Mouse (Mus musculus): ENCODE data around the gene Kif26b. TPM values are rescaled to one million over a fixed set of nuclear protein-coding genes. Genes with fewer than 3 reads are reported as not detected.

Gene Kif26b
- polyA plus RNA-seq, 1 experiment from 2014 or later, result 6.5 TPM

DNA sequence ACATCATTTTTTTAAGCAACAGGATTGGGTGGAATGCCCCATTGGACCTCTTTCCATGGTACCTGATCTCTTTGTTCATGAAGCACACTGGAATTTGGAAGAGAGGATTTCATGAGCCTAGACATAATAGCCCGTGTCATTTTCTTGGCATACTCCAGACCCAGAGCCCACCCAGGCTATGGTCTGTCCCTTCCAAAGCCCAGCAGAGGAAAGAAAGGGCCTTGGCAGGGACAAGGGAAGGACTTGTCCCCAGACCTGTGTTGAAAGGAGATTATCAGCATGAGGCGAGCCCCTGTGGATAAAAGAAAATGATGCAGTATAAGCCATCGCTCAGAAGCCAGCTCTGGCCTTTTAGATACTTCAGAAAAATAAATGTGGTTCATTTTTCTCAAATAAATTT lies 196.6 kb downstream of the Kif26b start:
- Histone ChIP-seq H3K4me1 (replicated peaks; ENCODE audit: control insufficient read depth, insufficient read depth, low read length) (no peaks in the 10 kb centered on the region), H3K4me2 (replicated peaks; ENCODE audit: low read depth, low read length) (no peak overlapping the region), H3K27me3 (ENCODE audit: control insufficient read depth, insufficient read depth, low read length) (no peaks in the 10 kb centered on the region), H3K27ac (ENCODE audit: low read depth, low read length) (no peak overlapping the region), H3K36me3 (ENCODE audit: control insufficient read depth, insufficient read depth, low read length) (no peaks in the 10 kb centered on the region), H3K9ac (ENCODE audit: low read depth, low read length) (no peak overlapping the region), H3K4me3 (ENCODE audit: low read depth, low read length) (no peak overlapping the region), H3K9me3 (ENCODE audit: control insufficient read depth, low read length) (no peaks in the 10 kb centered on the region)
- WGBS, result 69% methylated on average over 3 of the region's 3 CpGs
- no peak for ATAC-seq (ENCODE audit: low FRiP score)
- no peak for DNase-seq (ENCODE audit: low spot score)

DNA sequence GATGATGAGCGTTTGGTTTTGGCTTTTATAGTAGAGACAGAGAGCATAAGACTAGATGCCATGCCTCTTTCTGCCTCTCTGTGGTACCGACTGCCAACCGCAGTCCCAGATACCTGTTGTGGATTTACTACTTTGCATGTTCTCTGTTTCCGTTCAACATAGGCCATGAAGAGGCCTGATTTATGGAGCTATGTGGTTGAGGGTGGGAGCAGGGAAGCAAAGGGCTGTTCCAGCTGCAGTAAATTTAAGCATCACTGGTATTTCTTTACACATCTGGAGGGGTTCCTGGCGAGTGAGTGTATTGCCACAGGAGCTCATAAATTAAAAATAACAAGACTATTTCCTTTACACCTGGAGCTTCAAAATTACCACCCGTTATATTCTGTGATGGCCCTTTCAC lies 199.3 kb downstream of the Kif26b start:
- Histone ChIP-seq H3K27me3 (ENCODE audit: control insufficient read depth, insufficient read depth, low read length) (no peaks in the 10 kb centered on the region), H3K4me1 (replicated peaks; ENCODE audit: control insufficient read depth, insufficient read depth, low read length) (no peaks in the 10 kb centered on the region), H3K36me3 (ENCODE audit: control insufficient read depth, insufficient read depth, low read length) (no peaks in the 10 kb centered on the region), H3K9ac (ENCODE audit: low read depth, low read length) (no peak overlapping the region), H3K27ac (ENCODE audit: low read depth, low read length) (no peak overlapping the region), H3K4me3 (ENCODE audit: low read depth, low read length) (no peak overlapping the region), H3K4me2 (replicated peaks; ENCODE audit: low read depth, low read length) (no peak overlapping the region), H3K9me3 (ENCODE audit: control insufficient read depth, low read length) (no peaks in the 10 kb centered on the region)
- ATAC-seq (ENCODE audit: low FRiP score) (no peak), DNase-seq (ENCODE audit: low spot score) (no peak)
- WGBS, result 83% methylated on average over 6 of the region's 6 CpGs

DNA sequence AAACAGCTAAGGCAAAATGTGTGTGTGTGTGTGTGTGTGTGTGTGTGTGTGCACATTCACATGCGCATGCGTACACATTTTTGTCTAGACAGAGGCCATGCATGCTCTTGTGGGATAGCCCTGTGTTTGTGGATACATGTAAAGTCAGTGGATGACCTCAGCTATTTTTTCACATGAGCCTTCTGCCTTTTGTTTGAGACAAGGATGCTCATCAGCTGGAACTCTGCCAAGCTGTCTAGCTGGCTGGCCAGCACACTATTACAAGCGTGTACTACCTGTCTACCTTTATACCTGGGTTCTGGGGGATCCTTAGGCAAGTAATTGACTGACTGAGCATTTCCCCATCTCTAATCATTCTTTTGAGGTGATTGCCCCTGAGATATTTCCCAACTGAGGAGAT lies 201.3 kb downstream of the Kif26b start:
- Histone ChIP-seq H3K9me3 (ENCODE audit: control insufficient read depth, low read length) (no peaks in the 10 kb centered on the region), H3K27me3 (ENCODE audit: control insufficient read depth, insufficient read depth, low read length) (no peaks in the 10 kb centered on the region), H3K4me3 (ENCODE audit: low read depth, low read length) (no peak overlapping the region), H3K27ac (ENCODE audit: low read depth, low read length) (no peak overlapping the region), H3K9ac (ENCODE audit: low read depth, low read length) (no peak overlapping the region), H3K4me1 (replicated peaks; ENCODE audit: control insufficient read depth, insufficient read depth, low read length) (no peaks in the 10 kb centered on the region), H3K36me3 (ENCODE audit: control insufficient read depth, insufficient read depth, low read length) (no peaks in the 10 kb centered on the region), H3K4me2 (replicated peaks; ENCODE audit: low read depth, low read length) (no peak overlapping the region)
- ATAC-seq (ENCODE audit: low FRiP score), result no peak
- no peak for DNase-seq (ENCODE audit: low spot score)
- WGBS, result 95% methylated on average over 3 of the region's 3 CpGs

DNA sequence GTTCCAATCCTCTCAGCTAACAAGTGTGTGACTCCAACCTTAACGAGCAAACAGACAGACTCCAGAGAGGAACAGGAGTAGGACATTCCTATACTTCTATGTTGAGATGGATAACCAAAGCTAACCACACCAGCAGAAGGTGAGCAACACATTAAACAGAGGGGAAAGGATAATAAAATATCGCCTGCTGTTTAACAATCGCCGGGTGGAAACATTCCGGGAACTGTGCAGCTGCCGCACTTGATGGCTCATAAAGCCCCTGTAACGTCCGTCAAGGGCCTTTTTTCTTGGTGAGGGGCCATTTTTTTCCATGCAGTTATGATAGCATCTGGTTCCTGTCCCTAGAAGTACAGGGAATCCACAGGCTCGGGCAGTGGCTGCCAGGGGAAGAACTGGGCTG lies 204.1 kb downstream of the Kif26b start:
- H3K27me3 ChIP-seq (ENCODE audit: control insufficient read depth, insufficient read depth, low read length), result no peaks in the 10 kb centered on the region
- H3K4me1 ChIP-seq (replicated peaks; ENCODE audit: control insufficient read depth, insufficient read depth, low read length), result no peaks in the 10 kb centered on the region
- H3K4me3 ChIP-seq (ENCODE audit: low read depth, low read length), result no peak overlapping the region
- H3K9me3 ChIP-seq (ENCODE audit: control insufficient read depth, low read length), result no peaks in the 10 kb centered on the region
- no peak overlapping the region for H3K27ac ChIP-seq (ENCODE audit: low read depth, low read length)
- no peak overlapping the region for H3K9ac ChIP-seq (ENCODE audit: low read depth, low read length)
- no peaks in the 10 kb centered on the region for H3K36me3 ChIP-seq (ENCODE audit: control insufficient read depth, insufficient read depth, low read length)
- WGBS, result 76% methylated on average over 9 of the region's 9 CpGs
- ATAC-seq (ENCODE audit: low FRiP score) (no peak), DNase-seq (ENCODE audit: low spot score) (no peak)
- no peak overlapping the region for H3K4me2 ChIP-seq (replicated peaks; ENCODE audit: low read depth, low read length)

DNA sequence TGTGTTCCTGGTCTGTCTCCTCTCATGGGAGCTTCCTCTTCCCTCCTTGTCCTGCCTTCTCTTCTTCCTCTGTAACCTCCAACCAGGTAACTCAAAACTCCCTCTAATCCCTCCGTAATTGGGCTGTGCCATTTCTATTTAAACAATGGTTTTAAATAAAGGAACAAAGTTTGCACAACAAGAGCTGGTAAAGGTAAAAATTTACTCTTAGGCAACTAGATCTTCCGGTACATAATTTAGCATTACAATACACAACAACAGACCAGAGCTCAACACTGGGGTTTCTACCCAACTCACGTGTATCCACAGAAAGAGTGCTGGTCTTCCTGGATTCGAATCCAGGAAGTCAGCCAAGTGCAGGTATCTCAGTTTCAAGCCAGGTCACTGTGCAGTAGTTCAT lies 205.7 kb downstream of the Kif26b start:
- Histone ChIP-seq H3K27me3 (ENCODE audit: control insufficient read depth, insufficient read depth, low read length) (no peaks in the 10 kb centered on the region), H3K4me1 (replicated peaks; ENCODE audit: control insufficient read depth, insufficient read depth, low read length) (no peaks in the 10 kb centered on the region), H3K9me3 (ENCODE audit: control insufficient read depth, low read length) (no peaks in the 10 kb centered on the region), H3K4me2 (replicated peaks; ENCODE audit: low read depth, low read length) (no peak overlapping the region), H3K27ac (ENCODE audit: low read depth, low read length) (no peak overlapping the region), H3K4me3 (ENCODE audit: low read depth, low read length) (no peak overlapping the region), H3K36me3 (ENCODE audit: control insufficient read depth, insufficient read depth, low read length) (no peaks in the 10 kb centered on the region), H3K9ac (ENCODE audit: low read depth, low read length) (no peak overlapping the region)
- no peak for ATAC-seq (ENCODE audit: low FRiP score)
- WGBS, result 76% methylated on average over 4 of the region's 4 CpGs
- DNase-seq (ENCODE audit: low spot score), result no peak

DNA sequence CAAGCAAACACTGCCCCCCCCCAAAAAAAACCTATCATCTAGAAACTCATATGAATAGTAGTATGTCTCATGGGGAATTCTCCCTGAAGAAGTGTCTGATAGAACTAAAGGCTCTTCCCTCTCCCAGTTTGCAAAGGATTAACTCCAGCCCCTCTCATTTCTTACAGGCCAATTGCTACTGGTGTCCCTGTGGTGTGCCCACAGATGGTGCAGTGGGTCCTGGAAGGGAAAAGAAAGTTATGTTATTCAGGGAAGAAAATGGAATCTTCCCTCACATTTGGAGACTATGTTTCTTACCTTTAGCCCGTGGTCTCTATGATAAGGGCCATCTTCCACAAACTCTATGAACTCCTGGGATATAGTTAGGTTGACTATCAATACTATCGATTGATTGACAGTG lies 208.0 kb downstream of the Kif26b start:
- Histone ChIP-seq H3K9ac (ENCODE audit: low read depth, low read length) (no peak overlapping the region), H3K4me1 (replicated peaks; ENCODE audit: control insufficient read depth, insufficient read depth, low read length) (no peaks in the 10 kb centered on the region), H3K27ac (ENCODE audit: low read depth, low read length) (no peak overlapping the region), H3K27me3 (ENCODE audit: control insufficient read depth, insufficient read depth, low read length) (no peaks in the 10 kb centered on the region), H3K4me3 (ENCODE audit: low read depth, low read length) (no peak overlapping the region), H3K4me2 (replicated peaks; ENCODE audit: low read depth, low read length) (no peak overlapping the region), H3K9me3 (ENCODE audit: control insufficient read depth, low read length) (no peaks in the 10 kb centered on the region), H3K36me3 (ENCODE audit: control insufficient read depth, insufficient read depth, low read length) (no peaks in the 10 kb centered on the region)
- 88% methylated on average over 2 of the region's 2 CpGs for WGBS
- no peak for ATAC-seq (ENCODE audit: low FRiP score)
- no peak for DNase-seq (ENCODE audit: low spot score)

DNA sequence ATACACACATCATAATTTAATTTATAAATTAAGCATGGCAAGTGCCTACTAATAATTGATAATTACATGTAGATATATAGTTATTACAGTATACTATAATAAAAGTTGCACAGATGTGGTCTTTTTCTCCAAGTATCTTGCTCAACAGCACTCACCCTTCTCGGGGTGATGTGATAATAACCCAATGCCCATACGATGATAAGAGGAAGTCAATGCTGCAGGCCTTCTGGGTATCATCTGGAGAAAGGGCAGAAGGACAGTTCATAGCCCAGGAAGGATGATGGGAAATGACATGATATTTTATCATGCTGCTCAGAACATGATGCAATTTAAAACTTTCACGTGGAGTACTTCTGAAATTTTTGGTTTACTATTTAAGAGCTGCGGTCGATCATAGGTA lies 214.9 kb downstream of the Kif26b start:
- no peak overlapping the region for H3K4me3 ChIP-seq (ENCODE audit: low read depth, low read length)
- no peak overlapping the region for H3K9ac ChIP-seq (ENCODE audit: low read depth, low read length)
- no peaks in the 10 kb centered on the region for H3K4me1 ChIP-seq (replicated peaks; ENCODE audit: control insufficient read depth, insufficient read depth, low read length)
- H3K9me3 ChIP-seq (ENCODE audit: control insufficient read depth, low read length), result no peaks in the 10 kb centered on the region
- no peak overlapping the region for H3K4me2 ChIP-seq (replicated peaks; ENCODE audit: low read depth, low read length)
- DNase-seq (ENCODE audit: low spot score) (no peak), ATAC-seq (ENCODE audit: low FRiP score) (no peak)
- no peaks in the 10 kb centered on the region for H3K36me3 ChIP-seq (ENCODE audit: control insufficient read depth, insufficient read depth, low read length)
- 92% methylated on average over 5 of the region's 5 CpGs for WGBS
- no peaks in the 10 kb centered on the region for H3K27me3 ChIP-seq (ENCODE audit: control insufficient read depth, insufficient read depth, low read length)
- H3K27ac ChIP-seq (ENCODE audit: low read depth, low read length), result no peak overlapping the region

DNA sequence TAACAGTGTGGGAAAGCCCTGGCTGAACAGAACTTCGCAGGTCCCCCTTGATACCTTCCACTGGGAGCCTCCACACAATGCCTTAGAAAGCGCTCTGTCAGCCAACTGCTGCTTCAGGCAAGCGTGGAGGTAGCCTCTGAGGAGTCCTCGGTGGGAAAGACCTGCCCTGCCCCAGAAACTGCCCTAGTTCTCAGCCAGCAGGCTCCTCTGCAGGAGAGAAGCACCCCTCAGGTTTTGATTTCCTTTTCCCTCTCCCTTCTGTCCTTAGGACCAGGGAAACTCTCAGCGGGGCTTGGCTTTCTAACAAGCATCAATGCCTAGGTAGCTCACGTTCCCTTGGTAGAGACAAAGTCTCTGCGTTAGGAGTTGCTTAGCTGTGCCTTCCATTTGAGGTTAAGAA lies 215.6 kb downstream of the Kif26b start:
- Histone ChIP-seq H3K27me3 (ENCODE audit: control insufficient read depth, insufficient read depth, low read length) (no peaks in the 10 kb centered on the region), H3K9ac (ENCODE audit: low read depth, low read length) (no peak overlapping the region), H3K9me3 (ENCODE audit: control insufficient read depth, low read length) (no peaks in the 10 kb centered on the region), H3K36me3 (ENCODE audit: control insufficient read depth, insufficient read depth, low read length) (no peaks in the 10 kb centered on the region), H3K4me2 (replicated peaks; ENCODE audit: low read depth, low read length) (no peak overlapping the region), H3K4me1 (replicated peaks; ENCODE audit: control insufficient read depth, insufficient read depth, low read length) (no peaks in the 10 kb centered on the region), H3K27ac (ENCODE audit: low read depth, low read length) (no peak overlapping the region), H3K4me3 (ENCODE audit: low read depth, low read length) (no peak overlapping the region)
- ATAC-seq (ENCODE audit: low FRiP score) (no peak), DNase-seq (ENCODE audit: low spot score) (no peak)
- 61% methylated on average over 7 of the region's 7 CpGs for WGBS

DNA sequence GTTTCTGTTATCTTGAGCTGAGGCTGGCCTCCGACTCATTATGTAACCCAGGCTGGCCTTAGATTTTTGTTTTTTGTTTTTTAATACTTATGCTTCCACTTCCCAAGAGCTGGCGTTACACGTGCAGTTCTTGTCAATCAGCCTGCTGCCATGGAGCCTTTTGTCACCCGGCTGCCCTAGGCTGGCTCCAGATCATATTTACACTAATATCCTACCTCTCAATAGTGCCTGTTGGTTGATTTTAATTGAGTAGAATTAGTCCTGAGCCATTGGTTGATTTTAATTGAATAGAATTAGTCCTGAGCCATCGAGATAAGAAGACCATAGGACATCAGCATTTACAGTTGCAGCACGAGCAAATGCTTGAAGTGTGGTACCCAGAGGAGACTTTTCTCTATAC lies 216.0 kb downstream of the Kif26b start:
- WGBS, result 80% methylated on average over 6 of the region's 6 CpGs
- Histone ChIP-seq H3K4me2 (replicated peaks; ENCODE audit: low read depth, low read length) (no peak overlapping the region), H3K4me1 (replicated peaks; ENCODE audit: control insufficient read depth, insufficient read depth, low read length) (no peaks in the 10 kb centered on the region), H3K27me3 (ENCODE audit: control insufficient read depth, insufficient read depth, low read length) (no peaks in the 10 kb centered on the region), H3K27ac (ENCODE audit: low read depth, low read length) (no peak overlapping the region), H3K36me3 (ENCODE audit: control insufficient read depth, insufficient read depth, low read length) (no peaks in the 10 kb centered on the region), H3K9ac (ENCODE audit: low read depth, low read length) (no peak overlapping the region), H3K4me3 (ENCODE audit: low read depth, low read length) (no peak overlapping the region), H3K9me3 (ENCODE audit: control insufficient read depth, low read length) (no peaks in the 10 kb centered on the region)
- ATAC-seq (ENCODE audit: low FRiP score), result no peak
- DNase-seq (ENCODE audit: low spot score), result no peak

Data from hindbrain, embryonic 11.5 days (tissue).